Mouse (Mus musculus) G1E (cell line): ENCODE results near the gene 5031439G07Rik.

Experiments
- CTCF ChIP-seq: IDR thresholded peaks from 2 replicates; pipeline ENCODE4 v1.5.1; 2012; ENCODE audit warnings: low read depth, low read length, inconsistent platforms, mixed read lengths
- GATA1 ChIP-seq: IDR thresholded peaks from 2 replicates; pipeline ENCODE4 v1.6.1; 2012; ENCODE audit warnings: borderline replicate concordance, low read length, inconsistent platforms, mixed read lengths

- no peak for TF ChIP-seq CTCF
- TF ChIP-seq GATA1, result no peak
Observed at GRCm38 (mm10) chr15:84953259-84953658, 35.1 kb downstream of the 5031439G07Rik start.
